10 mouse cellular contexts compared by ENCODE assay signal in the genomic region with DNA sequence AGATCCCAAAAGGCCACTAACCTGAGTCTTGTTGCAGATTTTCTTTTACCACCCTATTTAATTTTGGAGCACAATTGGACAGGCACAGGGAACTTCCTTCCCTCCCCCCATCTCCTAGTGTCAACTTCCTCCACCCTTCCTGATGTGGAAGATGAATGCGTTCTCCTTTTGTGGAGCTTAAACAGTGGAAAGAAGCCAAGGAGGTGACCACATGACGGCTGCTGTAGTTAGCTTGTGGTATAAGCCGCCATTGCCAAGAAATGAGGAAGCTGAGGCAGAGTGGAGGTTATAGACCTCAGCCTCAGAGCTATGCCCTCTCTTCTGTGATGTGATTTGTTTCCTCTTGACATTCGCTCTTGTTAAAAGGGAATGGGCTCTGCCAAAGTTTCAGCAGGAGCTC. TPM values are rescaled to one million over a fixed set of nuclear protein-coding genes. Genes with fewer than 3 reads are reported as not detected.
DNase-seq lines count a peak whose midpoint lies in the region; ATAC-seq and TF ChIP-seq lines count a peak whose summit lies in the region.
"Had no signal": no experiment of that assay in that cellular context is flagged by ENCODE, and none has a peak within 500 bp of the region (broad histone marks: within the 10 kb centered on the region; RNA-seq: fewer than 3 reads in every experiment).

No protein-coding gene starts in this region.

- no peak for ATAC-seq in heart, embryonic 15.5 days (replicated peaks; ENCODE audit: insufficient number of reproducible peaks, insufficient read depth, low FRiP score, low read depth)

- no peak for TF ChIP-seq POLR2A in myocyte (IDR thresholded peaks at IDR 0.05; ENCODE audit: insufficient read length, low read depth)

- H3K4me3 ChIP-seq in heart, embryonic 15.5 days = no peak overlapping the region
- no peak overlapping the region for H3K4me3 ChIP-seq in myocyte
- H3K4me3 ChIP-seq: embryonic facial prominence, embryonic 15.5 days had no signal

- H3ac ChIP-seq in myocyte (ENCODE audit: control insufficient read depth, insufficient read length) = no peak overlapping the region

- WGBS in heart, embryonic 15.5 days = 65% methylated on average over 4 of the region's 4 CpGs

- H3K4me2 ChIP-seq in heart, embryonic 15.5 days = no peak overlapping the region
- H3K4me2 ChIP-seq in myocyte (ENCODE audit: low read depth) = peak overlapping the region; percentile 88
- H3K4me2 ChIP-seq: embryonic facial prominence, embryonic 15.5 days had no signal

- peaks cover 8% of the 10 kb centered on the region for H3K79me2 ChIP-seq in myocyte (ENCODE audit: control insufficient read depth, insufficient read depth)

- no peaks in the 10 kb centered on the region for H3K27me3 ChIP-seq in heart, embryonic 15.5 days
- no peaks in the 10 kb centered on the region for H3K27me3 ChIP-seq in myocyte (ENCODE audit: control insufficient read depth, insufficient read depth, insufficient read length)
- H3K27me3 ChIP-seq: embryonic facial prominence, embryonic 15.5 days had no signal

- intact Hi-C loops in left cerebral cortex, postnatal 10 days (cut with DNase I) = no loop called here

- no peak overlapping the region for H3K9ac ChIP-seq in heart, embryonic 15.5 days
- H3K9ac ChIP-seq: embryonic facial prominence, embryonic 15.5 days had no signal

- DNase-seq in left cerebral cortex, postnatal 10 days (ENCODE audit: extremely low spot score in 1 of 2, low spot score in 2 of 2) = peak; percentile 22 to 26
- DNase-seq in left cerebral cortex, adult 9 months (ENCODE audit: low spot score in 2 of 2) = no peak
- DNase-seq in kidney, postnatal 36 days = peak; percentile 46 to 79
- no peak for DNase-seq in thymus, postnatal 14 days
- no peak for DNase-seq in cerebellum, adult 18-20 months
- DNase-seq: midbrain, embryonic 14.5 days; right cerebral cortex, postnatal 14 days had no signal

- H3K36me3 ChIP-seq in heart, embryonic 15.5 days = peaks cover 16% of the 10 kb centered on the region; the same call in 1 of the 2 replicates
- peaks cover 13% of the 10 kb centered on the region for H3K36me3 ChIP-seq in myocyte (ENCODE audit: control insufficient read depth, insufficient read depth)

- H3K9me3 ChIP-seq in heart, embryonic 15.5 days (replicated peaks) = no peaks in the 10 kb centered on the region
- H3K9me3 ChIP-seq: embryonic facial prominence, embryonic 15.5 days had no signal

- H3K27ac ChIP-seq in heart, embryonic 15.5 days = 0 out of 2 replicates have a peak overlapping the region, but pooled peaks have one; percentile 21
- H3K27ac ChIP-seq: embryonic facial prominence, embryonic 15.5 days had no signal

- H3K4me1 ChIP-seq in heart, embryonic 15.5 days (replicated peaks) = peaks cover 24% of the 10 kb centered on the region

TF ChIP-seq in myocyte, 11 proteins besides CTCF, POLR2A, EP300 and RAD21:
- peak; percentile 59 for TF ChIP-seq USF1 (IDR thresholded peaks at IDR 0.05; ENCODE audit: low read depth)
- TF ChIP-seq MAX (IDR thresholded peaks at IDR 0.05; ENCODE audit: low read depth) = no peak
- peak; percentile 58 for TF ChIP-seq SRF (IDR thresholded peaks at IDR 0.05; ENCODE audit: control insufficient read depth, insufficient read length, low read depth)
- peak; percentile 21 for TF ChIP-seq TCF12 (IDR thresholded peaks at IDR 0.05; ENCODE audit: insufficient read depth, poor library complexity, severe bottlenecking)
- peak in 2 of 3 experiments; percentile 76 for TF ChIP-seq MYOG (IDR thresholded peaks at IDR 0.05; ENCODE audit: control insufficient read depth in 1 of 3, insufficient read depth in 1 of 3, insufficient read length in 2 of 3, low read depth in 2 of 3)
- peak in 2 of 3 experiments; percentile 80 to 86 for TF ChIP-seq MYOD1 (IDR thresholded peaks at IDR 0.05; ENCODE audit: control insufficient read depth in 1 of 3, insufficient read length in 2 of 3, low read depth in 2 of 3)

RNA-seq across cellular contexts. Expression of gene Stard9, which starts 3.0 kb away (rescaled TPM):
- total RNA-seq in left cerebral cortex, postnatal 10 days (2021) = 10 to 100 TPM in 1 of 2 experiments, 1 to 10 TPM in 1; 9.7 to 10.6 TPM
- 3.5 and 4.4 TPM in 2 replicates for polyA plus RNA-seq in heart, embryonic 15.5 days (2015; fragmentation: Nextera tagmentation; extraction: Ambion mirVana)
- 5.1 TPM for polyA plus RNA-seq in myocyte (2012; fragmentation: generic; extraction: Trizol)

RNA-seq across cellular contexts. Expression of gene Lrrc57, which starts 22.6 kb away (rescaled TPM):
- total RNA-seq in left cerebral cortex, postnatal 10 days (2021) = 10 to 100 TPM; 21.1 to 26.5 TPM
- polyA plus RNA-seq in heart, embryonic 15.5 days (2015; fragmentation: Nextera tagmentation; extraction: Ambion mirVana) = 19.1 and 20.8 TPM in 2 replicates
- polyA plus RNA-seq in myocyte (2012; fragmentation: generic; extraction: Trizol) = 12.5 TPM

RNA-seq across cellular contexts. Expression of gene Haus2, which starts 22.8 kb away (rescaled TPM):
- total RNA-seq in left cerebral cortex, postnatal 10 days (2021) = 10 to 100 TPM; 16.7 to 17.2 TPM
- 17.4 and 19.0 TPM in 2 replicates for polyA plus RNA-seq in heart, embryonic 15.5 days (2015; fragmentation: Nextera tagmentation; extraction: Ambion mirVana)
- polyA plus RNA-seq in myocyte (2012; fragmentation: generic; extraction: Trizol) = 4.4 TPM

Comparison
In these comparisons a context has a peak if more than half of its experiments do, and no peak if none do; other contexts are left out.
1. DNase-seq: peak in left cerebral cortex, postnatal 10 days (2 of 2) and kidney, postnatal 36 days (2 of 2); none in left cerebral cortex, adult 9 months (0 of 2), thymus, postnatal 14 days (single experiment) and cerebellum, adult 18-20 months (0 of 2).